Mouse (Mus musculus) heart, adult 2 months (tissue): ENCODE data around the gene Pkmyt1.

Source experiments
- CTCF ChIP-seq: fragments of 200-600 bp; IDR thresholded peaks from 2 replicates; pipeline ENCODE4 v1.8.1; 2022; ENCODE audit warnings: antibody characterized with exemption, mild to moderate bottlenecking, moderate library complexity
- EP300 ChIP-seq: fragments of 200-500 bp; IDR thresholded peaks from 2 replicates; pipeline ENCODE4 v1.6.1; 2011; ENCODE audit warnings: low read depth, low read length, control low read depth; ENCODE audit not compliant: insufficient read depth
- POLR2A ChIP-seq: fragments of 200-500 bp; IDR thresholded peaks from 2 replicates; pipeline ENCODE4 v1.6.1; 2011; ENCODE audit warnings: mild to moderate bottlenecking, low read depth, low read length, control low read depth; ENCODE audit not compliant: insufficient read depth

GRCm38 (mm10) chr17:23741359-23742209 lies 15.4 kb downstream of the Pkmyt1 start:
- TF ChIP-seq EP300: no peak
- TF ChIP-seq CTCF: no peak
- no peak for TF ChIP-seq POLR2A
